In genomic region chr1:193198312-193198711, GRCm38 (mm10) we compare ENCODE assay signal across 10 mouse cellular contexts. TPM values are rescaled to one million over a fixed set of nuclear protein-coding genes. Genes with fewer than 3 reads are reported as not detected.
DNase-seq lines count a peak whose midpoint lies in the region; TF ChIP-seq lines count a peak whose summit lies in the region.
"Had no signal": no experiment of that assay in that cellular context is flagged by ENCODE, and none has a peak within 500 bp of the region (broad histone marks: within the 10 kb centered on the region; RNA-seq: fewer than 3 reads in every experiment).

No protein-coding gene starts in this region.

- no peaks in the 10 kb centered on the region for H3K9me3 ChIP-seq in megakaryocyte, embryonic 14.5 days
- H3K9me3 ChIP-seq: neural tube, embryonic 15.5 days had no signal

- H3K4me3 ChIP-seq in kidney, adult 2 months (ENCODE audit: insufficient read depth, low read depth, low read length): no peak overlapping the region
- no peak overlapping the region for H3K4me3 ChIP-seq in C2C12 (ENCODE audit: insufficient read depth, poor library complexity, severe bottlenecking)
- peak overlapping the region; percentile 14 for H3K4me3 ChIP-seq in megakaryocyte, embryonic 14.5 days (replicated peaks)
- H3K4me3 ChIP-seq: neural tube, embryonic 15.5 days had no signal

- H3K79me3 ChIP-seq in C2C12 (ENCODE audit: low read depth): no peaks in the 10 kb centered on the region

- DNase-seq in kidney, adult 2 months: no peak
- DNase-seq in kidney, adult 18-20 months: no peak
- DNase-seq in T-cell, adult 2 months (ENCODE audit: low spot score): peak; percentile 34
- no peak for DNase-seq in right cerebral cortex, postnatal 36 days (ENCODE audit: low spot score in 2 of 2)
- DNase-seq in urinary bladder, postnatal 25 days (ENCODE audit: low spot score): no peak
- DNase-seq in kidney, adult 9 months: no peak
- DNase-seq: spleen, adult 18-20 months had no signal

- no peak overlapping the region for H3K27ac ChIP-seq in kidney, adult 2 months (ENCODE audit: insufficient read depth, low read depth, low read length)
- H3K27ac ChIP-seq: neural tube, embryonic 15.5 days had no signal

- peak; percentile 43 for TF ChIP-seq CTCF in kidney, adult 2 months (conservative IDR thresholded peaks at IDR 0.05; ENCODE audit: insufficient read depth, insufficient read length, low read depth, low read length)
- peak; percentile 16 for TF ChIP-seq CTCF in C2C12 (IDR thresholded peaks at IDR 0.05; ENCODE audit: control insufficient read depth, insufficient read depth, insufficient read length)

- H3K27me3 ChIP-seq in kidney, adult 2 months (replicated peaks; ENCODE audit: control insufficient read depth, insufficient read depth, low read length): no peaks in the 10 kb centered on the region
- H3K27me3 ChIP-seq in C2C12 (ENCODE audit: control insufficient read depth, insufficient read depth, insufficient read length): no peaks in the 10 kb centered on the region
- H3K27me3 ChIP-seq in megakaryocyte, embryonic 14.5 days (replicated peaks): no peaks in the 10 kb centered on the region
- H3K27me3 ChIP-seq: neural tube, embryonic 15.5 days had no signal

- no peak overlapping the region for H3ac ChIP-seq in C2C12 (ENCODE audit: control insufficient read depth, insufficient read length, low read depth)

- no peaks in the 10 kb centered on the region for H3K79me2 ChIP-seq in C2C12 (ENCODE audit: control insufficient read depth, insufficient read depth)

- H3K36me3 ChIP-seq in kidney, adult 2 months (ENCODE audit: control insufficient read depth, insufficient read depth, low read length): no peaks in the 10 kb centered on the region
- no peaks in the 10 kb centered on the region for H3K36me3 ChIP-seq in C2C12 (ENCODE audit: control insufficient read depth, insufficient read depth)
- H3K36me3 ChIP-seq in megakaryocyte, embryonic 14.5 days (replicated peaks; ENCODE audit: low read length): peaks cover 57% of the 10 kb centered on the region
- H3K36me3 ChIP-seq: neural tube, embryonic 15.5 days had no signal

- WGBS in kidney, adult 2 months: 83% methylated on average over 2 of the region's 2 CpGs

- H3K4me1 ChIP-seq in kidney, adult 2 months (ENCODE audit: control insufficient read depth, insufficient read depth, low read length): no peaks in the 10 kb centered on the region
- H3K4me1 ChIP-seq in megakaryocyte, embryonic 14.5 days: peaks cover 88% of the 10 kb centered on the region
- H3K4me1 ChIP-seq: neural tube, embryonic 15.5 days had no signal

- no peak for TF ChIP-seq POLR2A in kidney, adult 2 months (IDR thresholded peaks at IDR 0.05; ENCODE audit: low read depth, low read length)

TF ChIP-seq in C2C12, 6 proteins besides CTCF, POLR2A, EP300 and RAD21:
- TF ChIP-seq FOSL1 (IDR thresholded peaks at IDR 0.05; ENCODE audit: insufficient read depth, low read length, poor library complexity, severe bottlenecking) (no peak), MAX (IDR thresholded peaks at IDR 0.05) (no peak), CEBPB (IDR thresholded peaks at IDR 0.05; ENCODE audit: low read depth) (no peak), MYOG (IDR thresholded peaks at IDR 0.05; ENCODE audit: control insufficient read depth, extremely low read depth, insufficient read length) (no peak), MYOD1 (IDR thresholded peaks at IDR 0.05; ENCODE audit: control insufficient read depth, insufficient read length, low read depth) (no peak)

RNA-seq across cellular contexts. Expression of gene Traf3ip3, which starts 3.2 kb away (rescaled TPM):
- 0.52 and 3.2 TPM in 2 replicates for polyA plus RNA-seq in kidney, adult 2 months (2012; rRNA removed)
- 0.02 TPM for polyA plus RNA-seq in C2C12 (2012; fragmentation: generic; extraction: Trizol)
- polyA plus RNA-seq in megakaryocyte, embryonic 14.5 days (2012; ENCODE audit: insufficient read depth, low replicate concordance): 7.6 and 33.7 TPM in 2 replicates

RNA-seq across cellular contexts. Expression of gene Lamb3, which starts 9.2 kb away (rescaled TPM):
- 2.7 and 4.8 TPM in 2 replicates for polyA plus RNA-seq in kidney, adult 2 months (2012; rRNA removed)
- 5.3 TPM for polyA plus RNA-seq in C2C12 (2012; fragmentation: generic; extraction: Trizol)
- polyA plus RNA-seq in megakaryocyte, embryonic 14.5 days (2012; ENCODE audit: insufficient read depth, low replicate concordance): 0.31 TPM in 1 of 2 replicates, not detected in the other

RNA-seq across cellular contexts. Expression of gene A130010J15Rik, which starts 30.5 kb away (rescaled TPM):
- polyA plus RNA-seq in kidney, adult 2 months (2012; rRNA removed): 2.3 and 2.8 TPM in 2 replicates
- 4.1 TPM for polyA plus RNA-seq in C2C12 (2012; fragmentation: generic; extraction: Trizol)
- polyA plus RNA-seq in megakaryocyte, embryonic 14.5 days (2012; ENCODE audit: insufficient read depth, low replicate concordance): 1.0 and 1.5 TPM in 2 replicates

RNA-seq across cellular contexts. Expression of gene Irf6, which starts 45.4 kb away (rescaled TPM):
- 30.6 and 37.9 TPM in 2 replicates for polyA plus RNA-seq in kidney, adult 2 months (2012; rRNA removed)
- 0.08 TPM for polyA plus RNA-seq in C2C12 (2012; fragmentation: generic; extraction: Trizol)
- polyA plus RNA-seq in megakaryocyte, embryonic 14.5 days (2012; ENCODE audit: insufficient read depth, low replicate concordance): not detected in 2 replicates
